Mouse (Mus musculus): ENCODE data around the gene Ccdc88c. TPM values are rescaled to one million over a fixed set of nuclear protein-coding genes. Genes with fewer than 3 reads are reported as not detected.
A peak's percentile ranks its signal among the peaks of the same experiment; 100 is the strongest.

Ccdc88c gene
- total and polyA plus RNA-seq, 3 experiments: 3.6 to 5.4 (median 5.2) TPM

GRCm38 (mm10) chr12:101066329-101066728, 37.5 kb upstream of the Ccdc88c start:
- H3K4me1 ChIP-seq (ENCODE audit: control insufficient read depth, insufficient read depth, low read length): no peaks in the 10 kb centered on the region; the same call in 1 of the 2 replicates
- peaks cover 18% of the 10 kb centered on the region for H3K36me3 ChIP-seq (ENCODE audit: control insufficient read depth, insufficient read depth, low read length)
- no peak overlapping the region for H3K9ac ChIP-seq (ENCODE audit: low read depth, low read length)
- no peaks in the 10 kb centered on the region for H3K27me3 ChIP-seq (ENCODE audit: control insufficient read depth, insufficient read depth, low read length)
- H3K4me3 ChIP-seq: no peak overlapping the region
- 92% methylated on average over 1 of the region's 1 CpGs for WGBS
- no peak for TF ChIP-seq CTCF (IDR thresholded peaks at IDR 0.05)
- TF ChIP-seq POLR2A (IDR thresholded peaks at IDR 0.05; ENCODE audit: insufficient read depth, low read depth, low read length): no peak
- no peak for TF ChIP-seq EP300 (IDR thresholded peaks at IDR 0.05; ENCODE audit: insufficient read depth, low read depth, low read length)
- no peak overlapping the region for H3K27ac ChIP-seq
- intact Hi-C loops (cut with DNase I): no loop called here
- no peaks in the 10 kb centered on the region; the same call in none of the 2 replicates for H3K79me2 ChIP-seq (replicated peaks; ENCODE audit: control insufficient read depth, insufficient read depth, low read length)
- DNase-seq: no peak

- Histone ChIP-seq H3K4me3 (no peak overlapping the region), H3K36me3 (ENCODE audit: control insufficient read depth, insufficient read depth, low read length) (peaks cover 3% of the 10 kb centered on the region; the same call in 1 of the 2 replicates), H3K4me1 (ENCODE audit: control insufficient read depth, insufficient read depth, low read length) (no peaks in the 10 kb centered on the region), H3K79me2 (replicated peaks; ENCODE audit: control insufficient read depth, insufficient read depth, low read length) (no peaks in the 10 kb centered on the region), H3K27me3 (ENCODE audit: control insufficient read depth, insufficient read depth, low read length) (no peaks in the 10 kb centered on the region), H3K27ac (no peak overlapping the region), H3K9ac (ENCODE audit: low read depth, low read length) (no peak overlapping the region)
- intact Hi-C loops (cut with DNase I): loop anchor here (10.0 kb wide), 1 partner anchor 185 kb away; no protein-coding TSS in a partner anchor
- no peak for DNase-seq
- TF ChIP-seq EP300 (IDR thresholded peaks at IDR 0.05; ENCODE audit: insufficient read depth, low read depth, low read length) (no peak), POLR2A (IDR thresholded peaks at IDR 0.05; ENCODE audit: insufficient read depth, low read depth, low read length) (no peak), CTCF (IDR thresholded peaks at IDR 0.05) (no peak)
These were observed 11.1 kb upstream of the Ccdc88c start for GRCm38 (mm10) chr12:101039956-101040355.

- intact Hi-C loops (cut with DNase I): loop anchor here (2.0 to 5.0 kb wide), 2 partner anchors 36 to 48 kb away; no protein-coding TSS in a partner anchor
- Histone ChIP-seq H3K9ac (ENCODE audit: low read depth, low read length) (peak overlapping the region; percentile 71), H3K79me2 (replicated peaks; ENCODE audit: control insufficient read depth, insufficient read depth, low read length) (no peaks in the 10 kb centered on the region), H3K27ac (peak overlapping the region; percentile 75), H3K4me3 (peak overlapping the region; percentile 77), H3K27me3 (ENCODE audit: control insufficient read depth, insufficient read depth, low read length) (no peaks in the 10 kb centered on the region; the same call in 1 of the 2 replicates), H3K36me3 (ENCODE audit: control insufficient read depth, insufficient read depth, low read length) (no peaks in the 10 kb centered on the region), H3K4me1 (ENCODE audit: control insufficient read depth, insufficient read depth, low read length) (peaks cover 7% of the 10 kb centered on the region)
- under 1% methylated on average over 66 of the region's 67 CpGs for WGBS
- TF ChIP-seq POLR2A (IDR thresholded peaks at IDR 0.05; ENCODE audit: insufficient read depth, low read depth, low read length): no peak
- TF ChIP-seq CTCF (IDR thresholded peaks at IDR 0.05): no peak
- no peak for TF ChIP-seq EP300 (IDR thresholded peaks at IDR 0.05; ENCODE audit: insufficient read depth, low read depth, low read length)
- no peak for DNase-seq
These were observed 456 bp downstream of the Ccdc88c start for GRCm38 (mm10) chr12:101028247-101028953.

- Histone ChIP-seq H3K79me2 (replicated peaks; ENCODE audit: control insufficient read depth, insufficient read depth, low read length) (no peaks in the 10 kb centered on the region), H3K4me3 (peak overlapping the region; percentile 77), H3K36me3 (ENCODE audit: control insufficient read depth, insufficient read depth, low read length) (no peaks in the 10 kb centered on the region), H3K4me1 (ENCODE audit: control insufficient read depth, insufficient read depth, low read length) (peaks cover 7% of the 10 kb centered on the region), H3K27ac (peak overlapping the region; percentile 75), H3K27me3 (ENCODE audit: control insufficient read depth, insufficient read depth, low read length) (no peaks in the 10 kb centered on the region; the same call in 1 of the 2 replicates), H3K9ac (ENCODE audit: low read depth, low read length) (peak overlapping the region; percentile 71)
- no peak for TF ChIP-seq EP300 (IDR thresholded peaks at IDR 0.05; ENCODE audit: insufficient read depth, low read depth, low read length)
- DNase-seq: peak in 1 of 2 experiments; percentile 44
- intact Hi-C loops (cut with DNase I): loop anchor here (2.0 to 5.0 kb wide), 3 partner anchors 15 to 47 kb away; no protein-coding TSS in a partner anchor
- 12% methylated on average over 19 of the region's 19 CpGs for WGBS
These were observed 1.2 kb downstream of the Ccdc88c start for GRCm38 (mm10) chr12:101027451-101028246.

GRCm38 (mm10) chr12:101026946-101027345, 1.9 kb downstream of the Ccdc88c start:
- H3K36me3 ChIP-seq (ENCODE audit: control insufficient read depth, insufficient read depth, low read length): no peaks in the 10 kb centered on the region
- DNase-seq: no peak
- peaks cover 7% of the 10 kb centered on the region for H3K4me1 ChIP-seq (ENCODE audit: control insufficient read depth, insufficient read depth, low read length)
- 25% methylated on average over 14 of the region's 14 CpGs for WGBS
- H3K27ac ChIP-seq: peak overlapping the region; percentile 75
- TF ChIP-seq POLR2A (IDR thresholded peaks at IDR 0.05; ENCODE audit: insufficient read depth, low read depth, low read length) (no peak), CTCF (IDR thresholded peaks at IDR 0.05) (no peak), EP300 (IDR thresholded peaks at IDR 0.05; ENCODE audit: insufficient read depth, low read depth, low read length) (no peak)
- H3K27me3 ChIP-seq (ENCODE audit: control insufficient read depth, insufficient read depth, low read length): no peaks in the 10 kb centered on the region; the same call in 1 of the 2 replicates
- peak overlapping the region; percentile 15; the same call in 1 of the 2 replicates for H3K4me3 ChIP-seq
- no peak overlapping the region for H3K9ac ChIP-seq (ENCODE audit: low read depth, low read length)
- no peaks in the 10 kb centered on the region for H3K79me2 ChIP-seq (replicated peaks; ENCODE audit: control insufficient read depth, insufficient read depth, low read length)
- intact Hi-C loops (cut with DNase I): loop anchor here (2.0 to 5.0 kb wide), 2 partner anchors 14 to 35 kb away; no protein-coding TSS in a partner anchor

Measured in heart, adult 2 months (tissue).